Mouse (Mus musculus): ENCODE results near the gene Pou6f1. TPM values are rescaled to one million over a fixed set of nuclear protein-coding genes. Genes with fewer than 3 reads are reported as not detected.
"Not testable (repeated sequence)": the region's sequence is repeated elsewhere in the genome, so short reads cannot be mapped to it uniquely, and the experiment has no call there.

Gene Pou6f1
- polyA plus RNA-seq, 1 experiment from 2014 or later, result 4.7 TPM

- peak overlapping the region; percentile 72 for H3K4me3 ChIP-seq (replicated peaks)
- ATAC-seq (ENCODE audit: insufficient read depth, low FRiP score, low read depth), result peak; percentile 77
- H3K9me3 ChIP-seq, result no peaks in the 10 kb centered on the region
- H3K9ac ChIP-seq, result peak overlapping the region; percentile 71
- H3K4me1 ChIP-seq, result peaks cover 19% of the 10 kb centered on the region
- WGBS, result under 1% methylated on average over 40 of the region's 43 CpGs
- peak overlapping the region; percentile 76 for H3K4me2 ChIP-seq
- H3K27ac ChIP-seq, result peak overlapping the region; percentile 96
- H3K27me3 ChIP-seq (replicated peaks), result no peaks in the 10 kb centered on the region
- peaks cover 24% of the 10 kb centered on the region for H3K36me3 ChIP-seq
Observed at GRCm38 (mm10) chr15:100615825-100616220, 16.0 kb upstream of the Pou6f1 start.

DNA sequence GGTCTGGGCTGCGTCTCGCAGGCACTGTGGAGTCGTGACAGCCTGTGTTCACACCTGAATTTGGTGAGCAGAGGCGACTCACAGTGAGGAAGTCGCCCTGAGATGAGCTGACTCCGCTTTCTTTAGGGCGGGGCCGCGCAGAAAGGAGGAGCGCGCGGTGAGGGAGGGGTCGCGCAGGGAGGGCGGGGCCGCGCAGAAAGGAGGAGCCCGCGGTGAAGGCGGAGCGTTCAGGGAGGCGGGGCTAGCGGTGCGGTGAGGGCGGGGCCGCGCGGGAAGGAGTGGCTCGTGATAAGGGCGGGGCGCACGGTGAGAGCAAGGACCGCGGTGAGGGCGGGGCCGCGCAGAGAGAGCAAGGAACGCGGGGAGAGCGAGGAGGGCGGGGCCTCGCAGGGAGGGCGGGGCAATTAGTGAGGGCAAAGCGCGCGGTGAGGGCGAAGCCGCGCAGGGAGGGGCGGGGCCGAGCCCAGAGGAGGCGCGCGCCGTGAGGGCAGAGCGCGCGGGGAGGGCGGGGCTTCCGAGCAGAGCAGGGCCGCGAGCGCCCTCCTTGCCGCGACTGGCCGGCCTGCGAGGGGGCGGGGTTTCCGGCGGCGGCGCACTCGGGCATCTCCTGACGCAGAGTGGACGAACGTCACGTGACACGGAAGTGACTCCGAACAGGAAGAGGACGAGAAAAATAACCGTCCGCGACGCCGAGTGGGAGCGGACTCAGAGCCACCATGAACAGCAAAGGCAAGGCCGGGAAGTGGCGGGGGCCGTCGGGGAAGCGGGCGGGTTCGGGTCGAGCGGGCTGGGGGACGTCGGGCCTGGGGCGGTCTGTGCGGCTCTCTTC is 15.4 kb upstream of the Pou6f1 start, which contains the start of gene Dazap2:
Gene Dazap2 (plus strand): TSS at position 354 of the 829 bp plus-strand sequence.
- Histone ChIP-seq H3K9me3 (no peaks in the 10 kb centered on the region), H3K4me3 (replicated peaks) (peak within 1 kb of the TSS; percentile 72), H3K36me3 (peaks cover 23% of the 10 kb centered on the region), H3K4me1 (peaks cover 19% of the 10 kb centered on the region), H3K9ac (peak within 1 kb of the TSS; percentile 71), H3K4me2 (peak within 1 kb of the TSS; percentile 76), H3K27me3 (replicated peaks) (no peaks in the 10 kb centered on the region), H3K27ac (peak within 1 kb of the TSS; percentile 96)
- peak; percentile 89 for ATAC-seq (ENCODE audit: insufficient read depth, low FRiP score, low read depth)
- WGBS, result under 1% methylated on average over 80 of the region's 99 CpGs

GRCm38 (mm10) chr15:100614218-100614995 is 14.6 kb upstream of the Pou6f1 start:
- WGBS, result 9% methylated on average over 43 of the region's 43 CpGs
- peak overlapping the region; percentile 78; the same call in 1 of the 2 replicates for H3K27ac ChIP-seq
- H3K36me3 ChIP-seq, result peaks cover 19% of the 10 kb centered on the region
- H3K4me3 ChIP-seq (replicated peaks), result peak overlapping the region; percentile 72
- peak overlapping the region; percentile 72 for H3K4me2 ChIP-seq
- peak; percentile 53 for ATAC-seq (ENCODE audit: insufficient read depth, low FRiP score, low read depth)
- no peaks in the 10 kb centered on the region for H3K9me3 ChIP-seq
- H3K27me3 ChIP-seq (replicated peaks), result no peaks in the 10 kb centered on the region
- peak overlapping the region; percentile 18 for H3K9ac ChIP-seq
- H3K4me1 ChIP-seq, result peaks cover 19% of the 10 kb centered on the region

DNA sequence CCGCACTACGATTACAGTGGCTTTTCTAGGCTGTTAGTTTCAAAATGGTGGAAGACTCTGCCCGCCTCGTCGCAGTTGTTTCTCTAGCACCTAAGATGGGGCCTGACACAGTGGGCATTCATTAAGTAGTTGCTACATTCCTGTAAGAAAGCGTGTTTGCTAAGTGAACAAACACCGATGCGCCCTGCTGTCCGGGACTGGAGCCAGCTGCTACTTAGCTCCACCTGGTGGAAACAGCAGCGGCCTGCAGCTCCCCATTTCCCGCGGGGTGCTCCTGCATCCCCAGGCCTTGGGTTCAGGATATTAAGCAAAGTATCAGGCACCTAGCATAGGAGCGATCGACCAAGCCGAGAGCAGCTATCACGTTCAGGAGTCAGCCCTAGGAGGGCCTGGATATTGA is 13.8 kb upstream of the Pou6f1 start:
- ATAC-seq (ENCODE audit: insufficient read depth, low FRiP score, low read depth), result no peak
- Histone ChIP-seq H3K36me3 (peaks cover 11% of the 10 kb centered on the region), H3K27me3 (replicated peaks) (no peaks in the 10 kb centered on the region), H3K4me1 (peaks cover 19% of the 10 kb centered on the region), H3K27ac (no peak overlapping the region), H3K9me3 (no peaks in the 10 kb centered on the region), H3K4me3 (replicated peaks) (peak overlapping the region; percentile 25), H3K9ac (no peak overlapping the region), H3K4me2 (peak overlapping the region; percentile 51)
- WGBS, result 8% methylated on average over 16 of the region's 16 CpGs

GRCm38 (mm10) chr15:100612432-100612831 is 12.6 kb upstream of the Pou6f1 start:
- H3K27ac ChIP-seq, result no peak overlapping the region
- H3K36me3 ChIP-seq, result no peaks in the 10 kb centered on the region
- H3K27me3 ChIP-seq (replicated peaks), result no peaks in the 10 kb centered on the region
- H3K4me2 ChIP-seq, result no peak overlapping the region
- no peak overlapping the region for H3K4me3 ChIP-seq (replicated peaks)
- 62% methylated on average over 2 of the region's 2 CpGs for WGBS
- no peaks in the 10 kb centered on the region for H3K9me3 ChIP-seq
- ATAC-seq (ENCODE audit: insufficient read depth, low FRiP score, low read depth), result no peak
- peaks cover 19% of the 10 kb centered on the region for H3K4me1 ChIP-seq
- H3K9ac ChIP-seq, result no peak overlapping the region

GRCm38 (mm10) chr15:100611951-100612350 is 12.2 kb upstream of the Pou6f1 start:
- H3K4me3 ChIP-seq (replicated peaks), result no peak overlapping the region
- H3K9me3 ChIP-seq, result no peaks in the 10 kb centered on the region
- no peak for ATAC-seq (ENCODE audit: insufficient read depth, low FRiP score, low read depth)
- WGBS, result 78% methylated on average over 7 of the region's 7 CpGs
- no peaks in the 10 kb centered on the region for H3K27me3 ChIP-seq (replicated peaks)
- H3K4me1 ChIP-seq, result peaks cover 19% of the 10 kb centered on the region
- H3K4me2 ChIP-seq, result no peak overlapping the region
- no peaks in the 10 kb centered on the region for H3K36me3 ChIP-seq
- H3K9ac ChIP-seq, result no peak overlapping the region
- H3K27ac ChIP-seq, result no peak overlapping the region

DNA sequence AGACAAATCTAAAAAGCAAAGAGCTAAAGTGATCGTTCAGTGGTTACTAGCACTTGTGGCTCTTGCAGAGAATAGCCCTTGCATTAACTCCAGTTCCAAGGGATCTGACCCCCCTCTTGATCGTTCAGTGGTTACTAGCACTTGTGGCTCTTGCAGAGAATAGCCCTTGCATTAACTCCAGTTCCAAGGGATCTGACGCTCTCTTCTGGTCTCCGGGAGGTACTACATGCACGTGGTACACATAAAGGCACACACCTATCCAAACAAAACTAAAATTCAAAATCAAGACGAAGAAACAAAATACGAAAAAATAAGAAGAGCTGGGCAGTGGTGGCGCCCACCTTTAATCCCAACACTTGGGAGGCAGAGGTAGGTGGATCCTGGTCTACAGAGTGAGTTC is 6.9 kb upstream of the Pou6f1 start:
- not testable (repeated sequence) for H3K4me3 ChIP-seq (replicated peaks); H3K9ac ChIP-seq; H3K9me3 ChIP-seq; H3K27me3 ChIP-seq (replicated peaks); H3K36me3 ChIP-seq; H3K27ac ChIP-seq; ATAC-seq (ENCODE audit: insufficient read depth, low FRiP score, low read depth); H3K4me1 ChIP-seq; H3K4me2 ChIP-seq
- WGBS, result 89% methylated on average over 8 of the region's 8 CpGs

GRCm38 (mm10) chr15:100601669-100602068 is 1.9 kb upstream of the Pou6f1 start:
- H3K4me2 ChIP-seq, result no peak overlapping the region
- H3K36me3 ChIP-seq, result no peaks in the 10 kb centered on the region
- no peak for ATAC-seq (ENCODE audit: insufficient read depth, low FRiP score, low read depth)
- H3K27me3 ChIP-seq (replicated peaks), result 0 out of 2 replicates have a peak, but pooled peaks cover 5% of the 10 kb centered on the region
- H3K27ac ChIP-seq, result no peak overlapping the region
- no peaks in the 10 kb centered on the region for H3K9me3 ChIP-seq
- WGBS, result 46% methylated on average over 3 of the region's 3 CpGs
- 0 out of 2 replicates have a peak, but pooled peaks cover 5% of the 10 kb centered on the region for H3K4me1 ChIP-seq
- H3K4me3 ChIP-seq (replicated peaks), result no peak overlapping the region
- H3K9ac ChIP-seq, result no peak overlapping the region

GRCm38 (mm10) chr15:100600696-100601272 is 1.0 kb upstream of the Pou6f1 start:
- Histone ChIP-seq H3K27me3 (replicated peaks) (0 out of 2 replicates have a peak, but pooled peaks cover 5% of the 10 kb centered on the region), H3K36me3 (no peaks in the 10 kb centered on the region), H3K27ac (no peak overlapping the region), H3K9me3 (no peaks in the 10 kb centered on the region), H3K9ac (no peak overlapping the region), H3K4me1 (0 out of 2 replicates have a peak, but pooled peaks cover 5% of the 10 kb centered on the region), H3K4me2 (peak overlapping the region; percentile 98), H3K4me3 (replicated peaks) (peak overlapping the region; percentile 79; the same call in 1 of the 2 replicates)
- WGBS, result 26% methylated on average over 21 of the region's 21 CpGs
- ATAC-seq (ENCODE audit: insufficient read depth, low FRiP score, low read depth), result no peak

GRCm38 (mm10) chr15:100600047-100600695 is 387 bp upstream of the Pou6f1 start:
- Histone ChIP-seq H3K4me1 (0 out of 2 replicates have a peak, but pooled peaks cover 5% of the 10 kb centered on the region), H3K27ac (no peak overlapping the region), H3K4me2 (peak overlapping the region; percentile 98), H3K4me3 (replicated peaks) (peak overlapping the region; percentile 79), H3K36me3 (no peaks in the 10 kb centered on the region), H3K9me3 (no peaks in the 10 kb centered on the region), H3K9ac (peak overlapping the region; percentile 78), H3K27me3 (replicated peaks) (0 out of 2 replicates have a peak, but pooled peaks cover 5% of the 10 kb centered on the region)
- WGBS, result 2% methylated on average over 29 of the region's 35 CpGs
- peak; percentile 47 for ATAC-seq (ENCODE audit: insufficient read depth, low FRiP score, low read depth)

- Histone ChIP-seq H3K27me3 (replicated peaks) (0 out of 2 replicates have a peak, but pooled peaks cover 5% of the 10 kb centered on the region), H3K27ac (no peak overlapping the region), H3K4me2 (peak overlapping the region; percentile 98), H3K9me3 (no peaks in the 10 kb centered on the region), H3K36me3 (no peaks in the 10 kb centered on the region), H3K4me3 (replicated peaks) (peak overlapping the region; percentile 79), H3K9ac (peak overlapping the region; percentile 78; the same call in 1 of the 2 replicates), H3K4me1 (0 out of 2 replicates have a peak, but pooled peaks cover 5% of the 10 kb centered on the region)
- ATAC-seq (ENCODE audit: insufficient read depth, low FRiP score, low read depth), result no peak
- 2% methylated on average over 12 of the region's 12 CpGs for WGBS
Observed at GRCm38 (mm10) chr15:100598883-100599275, 905 bp downstream of the Pou6f1 start.
